In genomic region chr19:47050271-47051032, GRCm38 (mm10) we compare ENCODE assay signal across 8 mouse cellular contexts. TPM values are rescaled to one million over a fixed set of nuclear protein-coding genes. Genes with fewer than 3 reads are reported as not detected.
A peak's percentile ranks its signal among the peaks of the same experiment; 100 is the strongest.
DNase-seq lines count a peak whose midpoint lies in the region; ATAC-seq and TF ChIP-seq lines count a peak whose summit lies in the region.

Gene Pcgf6, minus strand, starts transcription at chr19:47050906.

- peak within 1 kb of the TSS; percentile 95 for H3K4me3 ChIP-seq in brown adipose tissue, adult 24 weeks (ENCODE audit: insufficient read depth, low read depth, low read length)
- peak within 1 kb of the TSS; percentile 89 for H3K4me3 ChIP-seq in heart, embryonic 13.5 days
- peak within 1 kb of the TSS; percentile 90 for H3K4me3 ChIP-seq in kidney, postnatal 0 days (replicated peaks; ENCODE audit: low read depth, low read length)
- H3K4me3 ChIP-seq in liver, embryonic 11.5 days (ENCODE audit: low read depth, low read length), result peak within 1 kb of the TSS; percentile 66

- peak; percentile 94 for ATAC-seq in CD4-positive, CD25-positive, alpha-beta regulatory T cell, adult 4 months
- ATAC-seq in erythroid progenitor cell, adult 5-6 weeks (replicated peaks; ENCODE audit: low FRiP score, poor library complexity, severe bottlenecking), result peak; percentile 85
- peak; percentile 77 for ATAC-seq in heart, embryonic 13.5 days (ENCODE audit: extremely low read depth, insufficient number of reproducible peaks, low FRiP score, low TSS enrichment)
- peak; percentile 80 for ATAC-seq in kidney, postnatal 0 days (replicated peaks; ENCODE audit: low FRiP score, low read depth)
- peak; percentile 85 for ATAC-seq in liver, embryonic 11.5 days (replicated peaks; ENCODE audit: low FRiP score)

- H3K9me3 ChIP-seq in heart, embryonic 13.5 days, result no peaks in the 10 kb centered on the region
- no peaks in the 10 kb centered on the region for H3K9me3 ChIP-seq in kidney, postnatal 0 days (replicated peaks; ENCODE audit: low read length)
- H3K9me3 ChIP-seq in liver, embryonic 11.5 days (ENCODE audit: control insufficient read depth, low read length), result no peaks in the 10 kb centered on the region

- H3K27ac ChIP-seq in brown adipose tissue, adult 24 weeks (replicated peaks; ENCODE audit: low read depth, low read length), result no peak within 1 kb of the TSS
- peak within 1 kb of the TSS; percentile 89 for H3K27ac ChIP-seq in heart, embryonic 13.5 days (replicated peaks)
- peak within 1 kb of the TSS; percentile 95 for H3K27ac ChIP-seq in kidney, postnatal 0 days
- H3K27ac ChIP-seq in liver, embryonic 11.5 days (ENCODE audit: low read depth, low read length), result peak within 1 kb of the TSS; percentile 89

- H3K4me1 ChIP-seq in brown adipose tissue, adult 24 weeks (ENCODE audit: control insufficient read depth, insufficient read depth, insufficient read length, low read length), result 0 out of 2 replicates have a peak, but pooled peaks cover 2% of the 10 kb centered on the region
- H3K4me1 ChIP-seq in heart, embryonic 13.5 days, result peaks cover 16% of the 10 kb centered on the region
- peaks cover 8% of the 10 kb centered on the region; the same call in 1 of the 2 replicates for H3K4me1 ChIP-seq in kidney, postnatal 0 days (replicated peaks; ENCODE audit: insufficient read depth, low read length)
- H3K4me1 ChIP-seq in liver, embryonic 11.5 days (replicated peaks; ENCODE audit: control insufficient read depth, insufficient read depth, low read length), result peaks cover 12% of the 10 kb centered on the region

- TF ChIP-seq CTCF in kidney, postnatal 0 days (IDR thresholded peaks at IDR 0.05; ENCODE audit: low read depth), result no peak

- peak within 1 kb of the TSS; percentile 91 for H3K9ac ChIP-seq in heart, embryonic 13.5 days
- peak within 1 kb of the TSS; percentile 79 for H3K9ac ChIP-seq in kidney, postnatal 0 days (ENCODE audit: low read depth, low read length)
- peak within 1 kb of the TSS; percentile 73 for H3K9ac ChIP-seq in liver, embryonic 11.5 days (ENCODE audit: low read depth, low read length)

- peak; percentile 81 for DNase-seq in kidney, postnatal 0 days (ENCODE audit: low spot score)
- peak; percentile 87 for DNase-seq in liver, embryonic 11.5 days (ENCODE audit: low spot score)
- DNase-seq in naive thymus-derived CD4-positive, alpha-beta T cell, adult 2 months (ENCODE audit: low read depth), result peak; percentile 91
- peak; percentile 91 for DNase-seq in splenic B cell, adult 2 months (ENCODE audit: low read depth, low spot score)

- H3K27me3 ChIP-seq in heart, embryonic 13.5 days (replicated peaks), result no peaks in the 10 kb centered on the region
- no peaks in the 10 kb centered on the region for H3K27me3 ChIP-seq in kidney, postnatal 0 days (ENCODE audit: insufficient read depth, low read length)
- no peaks in the 10 kb centered on the region for H3K27me3 ChIP-seq in liver, embryonic 11.5 days (replicated peaks; ENCODE audit: control insufficient read depth, insufficient read depth, low read length)
- no peaks in the 10 kb centered on the region for H3K27me3 ChIP-seq in splenic B cell, adult 2 months (ENCODE audit: control insufficient read depth, insufficient read depth, low read length, poor library complexity, severe bottlenecking)

- peaks cover 23% of the 10 kb centered on the region for H3K36me3 ChIP-seq in heart, embryonic 13.5 days
- H3K36me3 ChIP-seq in kidney, postnatal 0 days (ENCODE audit: insufficient read depth, low read length), result peaks cover 8% of the 10 kb centered on the region; the same call in 1 of the 2 replicates
- H3K36me3 ChIP-seq in liver, embryonic 11.5 days (ENCODE audit: control insufficient read depth, insufficient read depth, low read length), result peaks cover 10% of the 10 kb centered on the region
- H3K36me3 ChIP-seq in splenic B cell, adult 2 months (ENCODE audit: control insufficient read depth, insufficient read depth, low read length, poor library complexity, severe bottlenecking), result peaks cover 6% of the 10 kb centered on the region

- WGBS in heart, embryonic 13.5 days, result under 1% methylated on average over 75 of the region's 75 CpGs
- under 1% methylated on average over 75 of the region's 75 CpGs for WGBS in kidney, postnatal 0 days
- under 1% methylated on average over 75 of the region's 75 CpGs for WGBS in liver, embryonic 11.5 days

- peak within 1 kb of the TSS; percentile 89 for H3K4me2 ChIP-seq in heart, embryonic 13.5 days
- H3K4me2 ChIP-seq in kidney, postnatal 0 days (ENCODE audit: low read length), result peak within 1 kb of the TSS; percentile 93
- peak within 1 kb of the TSS; percentile 73 for H3K4me2 ChIP-seq in liver, embryonic 11.5 days

RNA-seq across cellular contexts. Expression of gene Pcgf6, which starts in this region (rescaled TPM):
- polyA plus RNA-seq in CD4-positive, CD25-positive, alpha-beta regulatory T cell, adult 4 months (2017; shearing (Covaris generic)), result 1 to 10 TPM; 7.4 to 8.9 TPM
- 1.5 and 2.5 TPM in 2 replicates for polyA plus RNA-seq in brown adipose tissue, adult 24 weeks (2012; ENCODE audit: insufficient read depth, insufficient read length, missing spikeins)
- 6.7 and 8.6 TPM in 2 replicates for total RNA-seq in erythroid progenitor cell, adult 5-6 weeks (2015; ENCODE audit: low replicate concordance)
- 0.61 and 1.4 TPM in 2 replicates for total RNA-seq in erythroid progenitor cell, adult 5-6 weeks (2017; ENCODE audit: low replicate concordance)
- 10.2 and 10.3 TPM in 2 replicates for polyA plus RNA-seq in heart, embryonic 13.5 days (2015; fragmentation: Nextera tagmentation; extraction: Ambion mirVana)
- 19.2 and 20.3 TPM in 2 replicates for polyA plus RNA-seq in kidney, postnatal 0 days (2015; fragmentation: Nextera tagmentation; extraction: Ambion mirVana)
- polyA plus RNA-seq in liver, embryonic 11.5 days (2014; fragmentation: Nextera tagmentation; extraction: Ambion mirVana), result 28.6 and 32.9 TPM in 2 replicates
